Mouse (Mus musculus) bone marrow macrophage, adult 2 months (primary cell): Measurements from ENCODE around the gene Rsu1.

Source experiments
- CTCF ChIP-seq: IDR thresholded peaks from 2 replicates; pipeline ENCODE4 v1.5.1; 2012; ENCODE audit warnings: low read depth, mild to moderate bottlenecking, low read length, moderate library complexity
- POLR2A ChIP-seq: IDR thresholded peaks from 2 replicates; pipeline ENCODE4 v1.6.1; 2012; ENCODE audit warnings: mild to moderate bottlenecking, low read depth, low read length, borderline replicate concordance

DNA sequence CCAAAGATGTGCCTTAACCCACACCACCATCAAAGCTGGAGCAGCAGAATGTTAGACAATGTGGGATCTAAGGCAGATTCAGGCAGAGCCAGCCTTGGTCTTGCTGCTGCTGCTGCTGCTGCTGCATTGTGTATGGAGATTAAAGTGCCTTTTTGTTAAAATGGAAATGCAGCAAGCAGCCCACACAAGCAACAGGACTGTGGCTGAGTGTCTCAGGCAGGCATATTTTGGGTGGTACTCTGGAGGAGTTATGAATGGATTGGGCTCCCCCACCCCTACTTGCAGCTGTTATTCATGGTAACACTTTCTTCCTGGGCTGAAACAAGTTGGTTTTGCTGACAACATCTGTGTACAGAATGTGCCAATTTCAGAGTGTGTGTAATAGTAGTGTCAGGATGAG is 199.0 kb downstream of the Rsu1 start:
- TF ChIP-seq POLR2A (no peak), CTCF (no peak)
